Mouse (Mus musculus) bone marrow macrophage, adult 2 months (primary cell): ENCODE results near the gene Gm5136. TPM values are rescaled to one million over a fixed set of nuclear protein-coding genes. Genes with fewer than 3 reads are reported as not detected.

Experiments used
- H3K27ac ChIP-seq: 2 replicates; pipeline ENCODE4 v1.5.1; 2012; ENCODE audit warnings: low read depth, low read length; ENCODE audit not compliant: insufficient read depth
- H3K4me1 ChIP-seq: 2 replicates; pipeline ENCODE4 v1.6.1; 2012; ENCODE audit warnings: low read length; ENCODE audit not compliant: control insufficient read depth, insufficient read depth
- H3K4me3 ChIP-seq: 2 replicates; pipeline ENCODE4 v1.5.1; 2012; ENCODE audit warnings: mild to moderate bottlenecking, low read length, moderate library complexity; ENCODE audit not compliant: insufficient read depth
- CTCF ChIP-seq: IDR thresholded peaks from 2 replicates; pipeline ENCODE4 v1.5.1; 2012; ENCODE audit warnings: low read depth, mild to moderate bottlenecking, low read length, moderate library complexity
- POLR2A ChIP-seq: IDR thresholded peaks from 2 replicates; pipeline ENCODE4 v1.6.1; 2012; ENCODE audit warnings: mild to moderate bottlenecking, low read depth, low read length, borderline replicate concordance
- polyA plus RNA-seq: library from polyadenylated mRNA; stranded (reverse); fragments of >200 nt; gene quantifications from 2 replicates; pipeline ENCODE4 v1.2.4, GENCODE M21; 2012; ENCODE audit not compliant: missing spikeins, insufficient read depth, insufficient read length

Gene Gm5136
- polyA plus RNA-seq, 1 experiment, result not detected

DNA sequence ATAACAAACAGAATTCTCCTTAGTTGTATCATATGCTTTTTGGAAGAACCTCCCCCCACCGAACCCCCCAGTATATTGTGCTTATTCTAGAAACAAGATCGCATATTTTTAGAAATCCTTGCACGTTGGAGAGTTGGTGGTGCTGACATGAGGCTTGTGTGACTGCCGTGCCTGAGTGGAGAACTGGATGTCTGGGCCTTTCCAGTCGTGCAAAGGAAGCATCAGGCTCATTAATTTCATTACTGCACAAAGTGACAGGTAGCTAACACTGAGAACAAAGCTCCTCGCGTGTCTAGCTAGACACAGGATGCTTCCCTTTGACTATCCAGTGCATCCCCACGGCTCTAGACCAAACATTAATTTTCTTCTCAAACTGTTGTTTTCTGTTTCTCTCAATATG lies 47.1 kb downstream of the Gm5136 start:
- no peak overlapping the region for H3K27ac ChIP-seq
- no peaks in the 10 kb centered on the region for H3K4me1 ChIP-seq
- H3K4me3 ChIP-seq, result no peak overlapping the region
- no peak for TF ChIP-seq CTCF

DNA sequence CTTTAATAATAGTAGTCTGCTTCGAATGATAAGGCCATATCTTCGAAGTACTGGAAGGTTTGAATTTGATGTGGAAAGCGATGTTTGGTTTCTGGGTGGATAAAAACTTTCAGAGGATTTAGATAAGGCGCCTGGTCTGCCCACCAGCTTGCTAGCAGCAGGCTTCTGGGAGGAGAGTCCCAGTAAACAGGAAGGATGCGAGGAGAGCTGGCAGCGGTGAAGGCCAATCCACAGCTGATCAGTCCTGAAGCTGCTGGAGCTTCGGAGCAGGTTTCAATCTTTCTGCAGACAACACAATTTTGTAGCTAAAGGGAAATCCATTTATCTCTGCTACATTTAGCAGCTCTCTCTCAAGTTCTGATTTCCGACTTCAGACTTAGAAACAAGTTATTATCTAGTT lies 47.9 kb downstream of the Gm5136 start:
- H3K27ac ChIP-seq, result no peak overlapping the region

DNA sequence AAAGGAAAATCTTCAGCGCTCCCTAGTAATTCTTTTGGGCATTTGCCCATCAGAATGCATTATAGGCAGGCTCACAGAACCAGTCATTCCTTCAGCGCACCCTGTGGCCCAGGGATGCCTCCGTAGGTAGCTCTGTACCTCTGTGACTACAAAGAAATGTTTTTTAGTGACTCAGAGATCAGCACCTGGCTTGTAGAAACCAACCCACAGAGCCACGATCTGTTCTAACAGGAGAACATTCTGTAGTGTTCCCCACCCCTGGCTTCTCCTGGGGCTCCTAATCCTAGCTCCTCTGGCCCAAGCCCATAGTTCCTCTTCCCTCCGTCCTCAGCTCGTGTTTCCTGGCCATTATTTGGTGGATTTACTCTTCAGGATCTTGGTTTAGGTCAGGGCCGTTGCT lies 50.8 kb downstream of the Gm5136 start:
- H3K27ac ChIP-seq, result no peak overlapping the region
- TF ChIP-seq CTCF, result no peak
- H3K4me3 ChIP-seq, result no peak overlapping the region
- H3K4me1 ChIP-seq, result no peaks in the 10 kb centered on the region

More for the DNA sequence above, 47.9 kb downstream of the Gm5136 start:
- Histone ChIP-seq H3K4me3 (no peak overlapping the region), H3K4me1 (no peaks in the 10 kb centered on the region)
- TF ChIP-seq CTCF (no peak), POLR2A (no peak)
